Mouse (Mus musculus): ENCODE results near the gene Arpc4.

The Arpc4 gene

GRCm38 (mm10) chr6:113364518-113365135 is 13.3 kb upstream of the Arpc4 start:
- DNase-seq (ENCODE audit: inconsistent age in 2 of 2, low spot score in 1 of 2): peak in 1 of 2 experiments; percentile 85

- no peak for DNase-seq (ENCODE audit: inconsistent age in 2 of 2, low spot score in 1 of 2)
Measured at GRCm38 (mm10) chr6:113366639-113367038, 11.3 kb upstream of the Arpc4 start.

DNA sequence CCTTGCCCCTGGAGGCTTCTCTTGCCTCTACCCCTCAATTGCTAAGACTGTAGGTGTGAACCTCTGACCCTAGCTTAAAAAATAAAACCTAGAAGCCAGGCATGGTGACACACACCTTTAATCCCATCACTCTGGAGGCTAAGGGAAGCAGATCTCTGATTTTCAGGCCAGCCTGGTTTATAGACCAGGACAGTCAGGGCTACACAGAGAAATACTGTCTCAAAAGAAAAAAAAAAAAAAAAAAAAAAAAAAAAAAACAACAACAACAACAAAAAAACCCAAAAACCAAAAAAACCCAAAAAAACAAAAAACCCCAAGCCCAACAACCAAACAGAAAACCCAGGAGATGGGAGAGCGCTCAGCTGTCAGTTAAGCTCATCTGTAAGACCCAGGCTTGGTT is 10.3 kb upstream of the Arpc4 start:
- no peak for DNase-seq (ENCODE audit: inconsistent age in 2 of 2, low spot score in 1 of 2)

GRCm38 (mm10) chr6:113368124-113368523 is 9.8 kb upstream of the Arpc4 start:
- no peak for DNase-seq (ENCODE audit: inconsistent age in 2 of 2, low spot score in 1 of 2)

GRCm38 (mm10) chr6:113368577-113368976 is 9.3 kb upstream of the Arpc4 start:
- DNase-seq (ENCODE audit: inconsistent age in 2 of 2, low spot score in 1 of 2): peak in 1 of 2 experiments; percentile 43

- no peak for DNase-seq (ENCODE audit: inconsistent age in 2 of 2, low spot score in 1 of 2)
Measured at GRCm38 (mm10) chr6:113370194-113370929, 7.6 kb upstream of the Arpc4 start.

GRCm38 (mm10) chr6:113373491-113373890 is 4.4 kb upstream of the Arpc4 start:
- DNase-seq (ENCODE audit: inconsistent age in 2 of 2, low spot score in 1 of 2): peak in 1 of 2 experiments; percentile 68

GRCm38 (mm10) chr6:113377172-113377495 is 781 bp upstream of the Arpc4 start:
- DNase-seq (ENCODE audit: inconsistent age in 2 of 2, low spot score in 1 of 2): no peak

DNA sequence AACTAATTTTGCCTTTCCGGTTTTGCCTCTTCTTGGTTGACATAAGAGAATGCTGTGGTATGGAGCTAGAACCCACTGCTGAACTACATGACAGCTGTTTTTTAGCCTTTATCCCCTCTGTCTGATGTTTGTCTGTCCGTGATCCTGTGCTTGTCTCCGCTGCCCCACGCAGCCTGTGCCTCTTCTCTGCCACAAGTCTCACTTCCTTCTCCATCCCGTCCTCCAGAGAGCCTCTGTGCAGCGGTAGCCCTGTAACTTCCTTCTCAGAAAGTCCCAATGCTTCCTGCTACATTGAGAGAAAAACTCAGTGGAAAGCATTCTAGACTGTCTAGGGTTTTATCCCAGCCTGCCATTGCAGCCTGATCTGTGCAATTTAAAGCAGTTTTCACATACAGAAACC is 1.3 kb downstream of the Arpc4 start:
- peak in 1 of 2 experiments; percentile 39 for DNase-seq (ENCODE audit: inconsistent age in 2 of 2, low spot score in 1 of 2)

GRCm38 (mm10) chr6:113380480-113380879 is 2.6 kb downstream of the Arpc4 start:
- DNase-seq (ENCODE audit: inconsistent age in 2 of 2, low spot score in 1 of 2): no peak

- DNase-seq (ENCODE audit: inconsistent age in 2 of 2, low spot score in 1 of 2): no peak
Measured at GRCm38 (mm10) chr6:113384351-113384927, 6.5 kb downstream of the Arpc4 start.

DNA sequence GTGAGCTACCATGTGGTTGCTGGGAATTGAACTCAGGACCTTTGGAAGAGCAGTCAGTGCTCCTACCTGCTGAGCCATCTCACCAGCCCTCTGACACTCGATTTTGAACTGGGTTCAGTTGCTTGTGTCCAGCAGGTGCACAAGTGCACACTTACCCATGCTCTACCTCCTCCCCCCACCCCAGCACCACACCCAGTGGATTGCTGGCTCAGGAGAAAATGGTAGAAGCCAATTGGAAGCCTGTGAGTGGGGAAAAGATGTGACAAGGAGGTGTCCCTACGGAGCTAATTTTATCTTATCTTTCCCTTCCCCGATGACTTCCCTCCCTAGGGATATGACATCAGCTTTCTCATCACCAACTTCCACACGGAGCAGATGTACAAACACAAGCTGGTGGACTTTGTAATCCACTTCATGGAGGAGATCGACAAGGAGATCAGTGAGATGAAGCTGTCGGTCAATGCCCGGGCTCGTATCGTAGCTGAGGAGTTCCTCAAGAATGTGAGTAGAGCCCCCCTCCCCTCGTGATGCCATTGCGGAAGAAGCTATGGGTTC is 7.3 kb downstream of the Arpc4 start:
- DNase-seq (ENCODE audit: inconsistent age in 2 of 2, low spot score in 1 of 2): no peak

- no peak for DNase-seq (ENCODE audit: inconsistent age in 2 of 2, low spot score in 1 of 2)
Measured at GRCm38 (mm10) chr6:113386025-113386424, 8.1 kb downstream of the Arpc4 start.

DNA sequence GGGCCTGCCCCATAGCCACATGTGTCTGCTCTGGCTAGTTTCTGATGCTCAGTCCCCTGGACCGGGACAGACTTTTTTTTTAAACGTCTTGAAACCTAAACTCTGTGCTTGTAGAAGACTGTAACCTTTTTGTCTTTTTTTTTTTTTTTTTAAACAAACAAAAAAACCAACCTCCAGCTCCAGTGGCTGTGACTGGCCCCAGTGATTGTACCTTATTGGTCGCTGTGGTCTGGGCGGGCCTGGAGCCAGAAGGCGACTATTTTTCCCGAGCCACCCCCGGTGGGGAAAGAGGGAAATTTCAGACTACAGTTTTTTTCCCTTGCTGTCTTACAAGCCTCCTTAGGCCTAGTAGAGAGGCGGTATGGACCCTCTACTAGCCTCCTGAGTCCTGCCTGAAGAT is 11.0 kb downstream of the Arpc4 start, which contains the start of gene Ttll3:
TSS of gene Ttll3 (plus strand) at position 301 of the 400 bp plus-strand sequence.
- DNase-seq (ENCODE audit: inconsistent age in 2 of 2, low spot score in 1 of 2): no peak

GRCm38 (mm10) chr6:113390715-113391114 is 12.8 kb downstream of the Arpc4 start:
- DNase-seq (ENCODE audit: inconsistent age in 2 of 2, low spot score in 1 of 2): no peak

DNA sequence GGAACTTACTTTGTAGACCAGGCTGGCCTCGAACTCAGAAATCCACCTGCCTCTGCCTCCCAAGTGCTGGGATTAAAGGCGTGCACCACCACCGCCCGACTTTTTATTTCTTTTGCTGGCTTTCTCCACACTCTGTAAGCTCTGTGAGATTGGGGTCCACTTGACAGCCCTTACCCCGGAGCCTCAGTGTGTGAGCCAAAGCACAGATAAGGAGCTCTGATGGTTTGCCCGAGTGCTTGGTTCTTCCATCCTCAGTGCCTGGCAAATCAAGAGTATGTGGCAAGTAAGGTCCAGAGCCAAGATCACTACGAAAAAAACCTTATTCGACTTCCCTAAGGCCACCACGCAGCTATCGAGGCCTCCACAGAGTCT is 14.1 kb downstream of the Arpc4 start:
- DNase-seq (ENCODE audit: inconsistent age in 2 of 2, low spot score in 1 of 2): no peak

- DNase-seq (ENCODE audit: inconsistent age in 2 of 2, low spot score in 1 of 2): peak; percentile 53 to 85
Measured at GRCm38 (mm10) chr6:113392387-113393071, 14.6 kb downstream of the Arpc4 start.

DNA sequence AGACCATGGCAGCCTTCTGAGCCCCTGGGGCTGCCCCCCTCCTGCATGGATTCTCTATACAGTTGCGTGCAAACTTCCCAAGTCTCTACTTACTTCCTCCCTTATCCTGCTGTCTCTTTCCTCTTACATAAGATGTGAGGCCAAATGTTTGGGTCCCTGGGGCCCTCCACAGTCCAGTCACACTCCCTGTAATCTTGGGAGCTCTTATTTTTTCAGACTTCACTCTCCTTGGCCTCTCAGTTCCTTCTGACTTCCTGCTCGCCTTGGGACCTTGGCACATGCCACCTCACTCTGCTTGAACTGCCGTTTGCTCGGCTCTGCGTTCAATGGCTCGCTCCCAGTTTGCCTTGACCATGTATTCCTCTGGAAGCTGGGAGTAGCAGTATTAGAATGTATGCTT is 16.0 kb downstream of the Arpc4 start:
- no peak for DNase-seq (ENCODE audit: inconsistent age in 2 of 2, low spot score in 1 of 2)

DNA sequence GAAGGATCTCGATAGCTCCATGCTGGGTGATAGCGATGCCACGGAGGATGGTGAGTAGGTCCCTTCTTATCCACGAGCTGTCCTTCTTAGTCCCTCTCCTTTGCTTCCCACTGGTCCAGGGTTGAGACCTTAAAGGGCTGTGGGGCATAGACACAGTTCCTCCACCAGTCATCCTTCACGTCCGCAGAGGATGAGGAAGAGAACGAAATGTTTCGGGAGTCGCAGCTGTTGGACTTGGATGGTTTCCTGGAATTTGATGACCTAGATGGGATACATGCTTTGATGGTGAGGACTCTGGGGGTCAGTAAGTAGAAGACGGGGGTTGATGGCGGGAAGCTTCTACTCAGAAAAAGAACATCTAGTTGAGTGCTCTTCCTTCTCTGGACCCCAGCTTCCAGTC is 16.9 kb downstream of the Arpc4 start:
- DNase-seq (ENCODE audit: inconsistent age in 2 of 2, low spot score in 1 of 2): peak in 1 of 2 experiments; percentile 17

GRCm38 (mm10) chr6:113395501-113395900 is 17.6 kb downstream of the Arpc4 start:
- DNase-seq (ENCODE audit: inconsistent age in 2 of 2, low spot score in 1 of 2): no peak

GRCm38 (mm10) chr6:113396270-113397030 is 18.5 kb downstream of the Arpc4 start:
- no peak for DNase-seq (ENCODE audit: inconsistent age in 2 of 2, low spot score in 1 of 2)

Data from adrenal gland, adult (tissue).